Comparison of ENCODE assay signal across 13 mouse cellular contexts in the genomic region with DNA sequence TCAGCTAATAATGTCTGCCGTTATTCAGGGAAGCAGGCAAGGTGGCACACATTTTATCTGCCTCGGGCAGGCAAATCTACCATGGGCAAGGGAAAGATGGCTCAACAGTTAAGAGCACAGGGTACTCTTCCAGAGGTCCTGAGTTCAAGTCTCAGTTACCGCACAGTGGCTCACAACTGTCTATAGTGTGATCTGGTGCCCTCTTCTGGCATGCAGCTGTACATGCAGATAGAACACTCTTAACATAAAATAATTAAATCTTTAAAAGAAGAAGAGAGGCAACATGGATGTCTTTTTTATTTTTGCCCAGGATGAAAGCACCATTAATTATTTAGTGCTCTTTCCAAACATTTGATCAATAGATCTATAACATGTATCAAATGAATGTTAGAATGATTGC. TPM values are rescaled to one million over a fixed set of nuclear protein-coding genes. Genes with fewer than 3 reads are reported as not detected.
DNase-seq lines count a peak whose midpoint lies in the region; ATAC-seq and TF ChIP-seq lines count a peak whose summit lies in the region.
"Had no signal": no experiment of that assay in that cellular context is flagged by ENCODE, and none has a peak within 500 bp of the region (broad histone marks: within the 10 kb centered on the region; RNA-seq: fewer than 3 reads in every experiment).

No protein-coding gene starts in this region.

- no peak for TF ChIP-seq EP300 in lung, postnatal 0 days (IDR thresholded peaks at IDR 0.05)

- POLR2A ChIA-PET in Patski (lab: Charles Lee) = no interaction called here

- peaks cover 13% of the 10 kb centered on the region for H3K36me3 ChIP-seq in embryonic facial prominence, embryonic 11.5 days (replicated peaks; ENCODE audit: control insufficient read depth, insufficient read depth, low read depth, low read length)
- H3K36me3 ChIP-seq in embryonic facial prominence, embryonic 10.5 days (replicated peaks) = peaks cover 93% of the 10 kb centered on the region
- H3K36me3 ChIP-seq in lung, postnatal 0 days (ENCODE audit: insufficient read depth, low read length) = peaks cover 23% of the 10 kb centered on the region

- TF ChIP-seq CTCF in lung, postnatal 0 days (IDR thresholded peaks at IDR 0.05) = peak; percentile 70
- TF ChIP-seq CTCF in Patski (IDR thresholded peaks at IDR 0.05) = peak; percentile 76

- ATAC-seq in embryonic facial prominence, embryonic 11.5 days (replicated peaks; ENCODE audit: insufficient number of reproducible peaks, low FRiP score, low TSS enrichment, low read depth) = no peak
- no peak for ATAC-seq in lung, postnatal 0 days
- ATAC-seq in Patski = no peak
- ATAC-seq: midbrain, embryonic 16.5 days had no signal

- DNase-seq in embryonic facial prominence, embryonic 11.5 days (ENCODE audit: low spot score) = peak; percentile 24
- no peak for DNase-seq in embryonic facial prominence, embryonic 10.5 days (ENCODE audit: low spot score)
- DNase-seq in lung, postnatal 0 days (ENCODE audit: low spot score) = peak; percentile 25
- no peak for DNase-seq in lung, postnatal 25 days (ENCODE audit: low spot score)
- DNase-seq in Patski (ENCODE audit: low read depth, low spot score) = no peak
- peak; percentile 49 for DNase-seq in naive thymus-derived CD4-positive, alpha-beta T cell, adult 2 months (ENCODE audit: low read depth)
- DNase-seq in left cerebral cortex, adult 9 months (ENCODE audit: low spot score in 2 of 2) = no peak
- DNase-seq in cerebellum, adult 9-11 months = no peak
- DNase-seq: liver, embryonic 13.5 days; spleen, adult 18-20 months had no signal

- CTCF ChIA-PET in Patski (lab: Charles Lee) = interaction anchor here (1.1 to 1.6 kb wide), 3 partner anchors 10 to 30 kb away, joined by 3 to 5 read pairs (median 3); no protein-coding TSS in a partner anchor

- no peaks in the 10 kb centered on the region for H3K9me3 ChIP-seq in embryonic facial prominence, embryonic 11.5 days (replicated peaks; ENCODE audit: control insufficient read depth, low read length)
- H3K9me3 ChIP-seq in embryonic facial prominence, embryonic 10.5 days = no peaks in the 10 kb centered on the region
- no peaks in the 10 kb centered on the region for H3K9me3 ChIP-seq in lung, postnatal 0 days (ENCODE audit: low read length)
- H3K9me3 ChIP-seq: embryonic facial prominence, embryonic 12.5 days; heart, embryonic 12.5 days; liver, embryonic 13.5 days had no signal

- no peak overlapping the region for H3K4me2 ChIP-seq in embryonic facial prominence, embryonic 11.5 days (ENCODE audit: low read depth, low read length)
- H3K4me2 ChIP-seq in lung, postnatal 0 days (replicated peaks; ENCODE audit: low read depth, low read length) = no peak overlapping the region
- H3K4me2 ChIP-seq: embryonic facial prominence, embryonic 12.5 days; heart, embryonic 12.5 days; liver, embryonic 13.5 days had no signal

- H3K9ac ChIP-seq in embryonic facial prominence, embryonic 11.5 days (replicated peaks; ENCODE audit: low read length) = no peak overlapping the region
- no peak overlapping the region for H3K9ac ChIP-seq in lung, postnatal 0 days (replicated peaks; ENCODE audit: low read depth)
- H3K9ac ChIP-seq: embryonic facial prominence, embryonic 12.5 days; heart, embryonic 12.5 days; liver, embryonic 13.5 days had no signal

- H3K4me1 ChIP-seq in embryonic facial prominence, embryonic 11.5 days (ENCODE audit: control insufficient read depth, insufficient read depth, low read length) = no peaks in the 10 kb centered on the region
- peaks cover 6% of the 10 kb centered on the region for H3K4me1 ChIP-seq in embryonic facial prominence, embryonic 10.5 days
- H3K4me1 ChIP-seq in lung, postnatal 0 days (ENCODE audit: insufficient read depth, low read depth, low read length) = no peaks in the 10 kb centered on the region
- H3K4me1 ChIP-seq: embryonic facial prominence, embryonic 12.5 days; heart, embryonic 12.5 days had no signal

- no peak overlapping the region for H3K4me3 ChIP-seq in embryonic facial prominence, embryonic 11.5 days (ENCODE audit: low read depth, low read length)
- no peak overlapping the region for H3K4me3 ChIP-seq in embryonic facial prominence, embryonic 10.5 days
- H3K4me3 ChIP-seq in lung, postnatal 0 days (ENCODE audit: low read depth, low read length) = no peak overlapping the region
- H3K4me3 ChIP-seq: embryonic facial prominence, embryonic 12.5 days; heart, embryonic 12.5 days; liver, embryonic 13.5 days had no signal

- WGBS in embryonic facial prominence, embryonic 11.5 days = 92% methylated on average over 3 of the region's 3 CpGs
- WGBS in embryonic facial prominence, embryonic 10.5 days = 94% methylated on average over 3 of the region's 3 CpGs
- WGBS in lung, postnatal 0 days = 90% methylated on average over 3 of the region's 3 CpGs

- no peak overlapping the region for H3K27ac ChIP-seq in embryonic facial prominence, embryonic 11.5 days (replicated peaks; ENCODE audit: low read depth, low read length)
- no peak overlapping the region for H3K27ac ChIP-seq in embryonic facial prominence, embryonic 10.5 days (replicated peaks)
- H3K27ac ChIP-seq in lung, postnatal 0 days (ENCODE audit: low read length) = no peak overlapping the region
- H3K27ac ChIP-seq: embryonic facial prominence, embryonic 12.5 days; liver, embryonic 13.5 days had no signal

- H3K27me3 ChIP-seq in embryonic facial prominence, embryonic 11.5 days (ENCODE audit: control insufficient read depth, insufficient read depth, low read length) = no peaks in the 10 kb centered on the region
- no peaks in the 10 kb centered on the region for H3K27me3 ChIP-seq in embryonic facial prominence, embryonic 10.5 days (replicated peaks; ENCODE audit: low read depth, poor library complexity, severe bottlenecking)
- no peaks in the 10 kb centered on the region for H3K27me3 ChIP-seq in lung, postnatal 0 days (replicated peaks; ENCODE audit: insufficient read depth, low read length)
- H3K27me3 ChIP-seq in Patski = no peaks in the 10 kb centered on the region
- H3K27me3 ChIP-seq: embryonic facial prominence, embryonic 12.5 days; heart, embryonic 12.5 days; liver, embryonic 13.5 days had no signal

- in situ Hi-C loops in Patski (cut with MboI; ENCODE audit: low pct_unique_long_range_greater_than_20kb) = loop anchor here (25.0 kb wide), 1 partner anchor 515 kb away; the partner anchor contains the start of gene Cyp2b19

RNA-seq across cellular contexts. Expression of gene Numbl, which starts 19.0 kb away (rescaled TPM):
- 9.5 and 11.2 TPM in 2 replicates for polyA plus RNA-seq in embryonic facial prominence, embryonic 11.5 days (2014; fragmentation: Nextera tagmentation; extraction: Ambion mirVana)
- polyA plus RNA-seq in embryonic facial prominence, embryonic 10.5 days (2016; fragmentation: Nextera tagmentation; extraction: Ambion mirVana) = 14.8 and 15.0 TPM in 2 replicates
- 11.6 and 11.7 TPM in 2 replicates for polyA plus RNA-seq in lung, postnatal 0 days (2015; fragmentation: Nextera tagmentation; extraction: Ambion mirVana)
- 9.6 TPM for polyA plus RNA-seq in Patski (2021)

RNA-seq across cellular contexts. Expression of gene Coq8b, which starts 44.4 kb away (rescaled TPM):
- polyA plus RNA-seq in embryonic facial prominence, embryonic 11.5 days (2014; fragmentation: Nextera tagmentation; extraction: Ambion mirVana) = 14.4 and 14.9 TPM in 2 replicates
- 18.4 and 18.7 TPM in 2 replicates for polyA plus RNA-seq in embryonic facial prominence, embryonic 10.5 days (2016; fragmentation: Nextera tagmentation; extraction: Ambion mirVana)
- 21.3 and 23.6 TPM in 2 replicates for polyA plus RNA-seq in lung, postnatal 0 days (2015; fragmentation: Nextera tagmentation; extraction: Ambion mirVana)
- 39.6 TPM for polyA plus RNA-seq in Patski (2021)

RNA-seq across cellular contexts. Expression of gene Itpkc, which starts 48.7 kb away (rescaled TPM):
- 6.0 and 6.2 TPM in 2 replicates for polyA plus RNA-seq in embryonic facial prominence, embryonic 11.5 days (2014; fragmentation: Nextera tagmentation; extraction: Ambion mirVana)
- 5.1 and 5.6 TPM in 2 replicates for polyA plus RNA-seq in embryonic facial prominence, embryonic 10.5 days (2016; fragmentation: Nextera tagmentation; extraction: Ambion mirVana)
- 2.9 and 4.1 TPM in 2 replicates for polyA plus RNA-seq in lung, postnatal 0 days (2015; fragmentation: Nextera tagmentation; extraction: Ambion mirVana)
- polyA plus RNA-seq in Patski (2021) = 6.5 TPM

Comparison
In these comparisons a context has a peak if more than half of its experiments do, and no peak if none do; other contexts are left out.
1. DNase-seq: peak in embryonic facial prominence, embryonic 11.5 days (single experiment), lung, postnatal 0 days (single experiment) and naive thymus-derived CD4-positive, alpha-beta T cell, adult 2 months (single experiment); none in embryonic facial prominence, embryonic 10.5 days (single experiment), lung, postnatal 25 days (single experiment), Patski (single experiment), left cerebral cortex, adult 9 months (0 of 2) and cerebellum, adult 9-11 months (single experiment).